ENCODE assay signal across 13 mouse cellular contexts in the genomic region with DNA sequence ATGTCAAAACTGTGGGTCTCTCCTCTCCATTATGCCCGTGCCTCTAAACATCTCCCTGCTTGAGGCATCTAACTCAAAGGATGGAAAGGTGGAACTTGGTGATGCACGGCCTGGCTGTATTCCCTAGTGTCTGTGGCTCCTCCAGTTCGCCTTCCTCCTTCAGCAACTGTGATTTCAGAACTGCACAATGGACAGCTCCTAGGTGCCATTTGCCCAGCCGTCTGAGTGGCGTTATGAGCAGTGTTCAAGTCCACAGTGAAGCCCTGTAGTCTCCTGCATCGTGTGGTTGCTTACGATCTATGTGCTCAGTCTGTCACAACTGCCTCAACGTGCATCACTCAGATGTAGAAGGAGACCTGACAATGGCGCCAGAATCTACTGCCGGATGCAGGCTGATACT.
DNase-seq lines count a peak whose midpoint lies in the region.
"Had no signal": no experiment of that assay in that cellular context is flagged by ENCODE, and none has a peak within 500 bp of the region (broad histone marks: within the 10 kb centered on the region; RNA-seq: fewer than 3 reads in every experiment).

No protein-coding gene starts in this region.

- DNase-seq in adrenal gland, postnatal 10 days, result peak; percentile 46
- no peak for DNase-seq in adrenal gland, adult 2 months
- DNase-seq in retina, embryonic 14.5 days (ENCODE audit: low spot score), result peak; percentile 47
- no peak for DNase-seq in retina, postnatal 1 day
- peak; percentile 63 for DNase-seq in embryo, embryonic 11 days
- DNase-seq in frontal cortex, postnatal 36 days (ENCODE audit: low spot score in 2 of 2), result no peak
- DNase-seq in gastrocnemius, adult 8-10 months (ENCODE audit: low spot score in 2 of 2), result no peak
- no peak for DNase-seq in gastrocnemius, postnatal 10 days
- DNase-seq: cerebellum, postnatal 10 days; forebrain, postnatal 0 days; kidney, adult 11 months; lung, postnatal 14 days; thymus, adult 2 months had no signal

Comparison
In these comparisons a context has a peak if more than half of its experiments do, and no peak if none do; other contexts are left out.
1. DNase-seq: peak in adrenal gland, postnatal 10 days (single experiment), retina, embryonic 14.5 days (single experiment) and embryo, embryonic 11 days (single experiment); none in adrenal gland, adult 2 months (single experiment), retina, postnatal 1 day (single experiment), frontal cortex, postnatal 36 days (0 of 2), gastrocnemius, adult 8-10 months (0 of 2) and gastrocnemius, postnatal 10 days (single experiment).